Mouse (Mus musculus): ENCODE measurements around the gene Mrpl27. TPM values are rescaled to one million over a fixed set of nuclear protein-coding genes. Genes with fewer than 3 reads are reported as not detected.
A peak's percentile ranks its signal among the peaks of the same experiment; 100 is the strongest.
"Not testable (repeated sequence)": the region's sequence is repeated elsewhere in the genome, so short reads cannot be mapped to it uniquely, and the experiment has no call there.

The Mrpl27 gene
- polyA plus RNA-seq, 1 experiment from 2014 or later, result 157 TPM

GRCm38 (mm10) chr11:94681640-94682039, 28.1 kb downstream of the Mrpl27 start:
- WGBS, result 89% methylated on average over 4 of the region's 4 CpGs
- no peak overlapping the region for H3K4me2 ChIP-seq (ENCODE audit: low read length)

GRCm38 (mm10) chr11:94682427-94682826, 28.9 kb downstream of the Mrpl27 start:
- H3K4me3 ChIP-seq (ENCODE audit: low read length), result no peak overlapping the region
- no peak overlapping the region for H3K4me2 ChIP-seq (ENCODE audit: low read length)
- H3K27ac ChIP-seq (ENCODE audit: low read depth, low read length), result no peak overlapping the region
- no peaks in the 10 kb centered on the region for H3K9me3 ChIP-seq (ENCODE audit: control insufficient read depth, low read length)
- WGBS, result 86% methylated on average over 7 of the region's 7 CpGs
- H3K9ac ChIP-seq (ENCODE audit: low read depth, low read length), result no peak overlapping the region
- H3K36me3 ChIP-seq (ENCODE audit: control insufficient read depth, insufficient read depth, low read length), result no peaks in the 10 kb centered on the region
- peaks cover 4% of the 10 kb centered on the region; the same call in 1 of the 2 replicates for H3K4me1 ChIP-seq (ENCODE audit: control insufficient read depth, insufficient read depth, low read depth, low read length)
- H3K27me3 ChIP-seq (replicated peaks; ENCODE audit: control insufficient read depth, insufficient read depth, low read length), result no peaks in the 10 kb centered on the region
- ATAC-seq, result no peak

More at GRCm38 (mm10) chr11:94681640-94682039, 28.1 kb downstream of the Mrpl27 start:
- Histone ChIP-seq H3K27me3 (replicated peaks; ENCODE audit: control insufficient read depth, insufficient read depth, low read length) (no peaks in the 10 kb centered on the region), H3K4me1 (ENCODE audit: control insufficient read depth, insufficient read depth, low read depth, low read length) (peaks cover 4% of the 10 kb centered on the region), H3K4me3 (ENCODE audit: low read length) (no peak overlapping the region), H3K27ac (ENCODE audit: low read depth, low read length) (no peak overlapping the region), H3K9me3 (ENCODE audit: control insufficient read depth, low read length) (no peaks in the 10 kb centered on the region), H3K36me3 (ENCODE audit: control insufficient read depth, insufficient read depth, low read length) (no peaks in the 10 kb centered on the region), H3K9ac (ENCODE audit: low read depth, low read length) (no peak overlapping the region)
- no peak for ATAC-seq

GRCm38 (mm10) chr11:94687178-94687577, 33.6 kb downstream of the Mrpl27 start:
- H3K9me3 ChIP-seq (ENCODE audit: control insufficient read depth, low read length), result no peaks in the 10 kb centered on the region
- ATAC-seq, result no peak
- 89% methylated on average over 6 of the region's 6 CpGs for WGBS
- H3K36me3 ChIP-seq (ENCODE audit: control insufficient read depth, insufficient read depth, low read length), result no peaks in the 10 kb centered on the region
- no peak overlapping the region for H3K9ac ChIP-seq (ENCODE audit: low read depth, low read length)
- H3K4me2 ChIP-seq (ENCODE audit: low read length), result no peak overlapping the region
- no peaks in the 10 kb centered on the region for H3K27me3 ChIP-seq (replicated peaks; ENCODE audit: control insufficient read depth, insufficient read depth, low read length)
- no peaks in the 10 kb centered on the region for H3K4me1 ChIP-seq (ENCODE audit: control insufficient read depth, insufficient read depth, low read depth, low read length)
- H3K4me3 ChIP-seq (ENCODE audit: low read length), result no peak overlapping the region
- H3K27ac ChIP-seq (ENCODE audit: low read depth, low read length), result no peak overlapping the region

GRCm38 (mm10) chr11:94692502-94692901, 38.9 kb downstream of the Mrpl27 start:
- H3K27ac ChIP-seq (ENCODE audit: low read depth, low read length); ATAC-seq: not testable (repeated sequence)

GRCm38 (mm10) chr11:94695508-94695907, 41.9 kb downstream of the Mrpl27 start:
- H3K27me3 ChIP-seq (replicated peaks; ENCODE audit: control insufficient read depth, insufficient read depth, low read length), result no peaks in the 10 kb centered on the region
- no peak overlapping the region for H3K4me3 ChIP-seq (ENCODE audit: low read length)
- no peak overlapping the region for H3K4me2 ChIP-seq (ENCODE audit: low read length)
- no peaks in the 10 kb centered on the region for H3K9me3 ChIP-seq (ENCODE audit: control insufficient read depth, low read length)
- no peaks in the 10 kb centered on the region for H3K36me3 ChIP-seq (ENCODE audit: control insufficient read depth, insufficient read depth, low read length)
- H3K27ac ChIP-seq (ENCODE audit: low read depth, low read length), result no peak overlapping the region
- 85% methylated on average over 6 of the region's 6 CpGs for WGBS
- ATAC-seq, result no peak
- H3K9ac ChIP-seq (ENCODE audit: low read depth, low read length), result no peak overlapping the region
- H3K4me1 ChIP-seq (ENCODE audit: control insufficient read depth, insufficient read depth, low read depth, low read length), result no peaks in the 10 kb centered on the region

More at GRCm38 (mm10) chr11:94692502-94692901, 38.9 kb downstream of the Mrpl27 start:
- not testable (repeated sequence) for H3K36me3 ChIP-seq (ENCODE audit: control insufficient read depth, insufficient read depth, low read length); H3K4me2 ChIP-seq (ENCODE audit: low read length); H3K27me3 ChIP-seq (replicated peaks; ENCODE audit: control insufficient read depth, insufficient read depth, low read length); H3K9me3 ChIP-seq (ENCODE audit: control insufficient read depth, low read length); H3K9ac ChIP-seq (ENCODE audit: low read depth, low read length); H3K4me3 ChIP-seq (ENCODE audit: low read length); H3K4me1 ChIP-seq (ENCODE audit: control insufficient read depth, insufficient read depth, low read depth, low read length)

GRCm38 (mm10) chr11:94697140-94697539, 43.6 kb downstream of the Mrpl27 start:
- no peak overlapping the region for H3K9ac ChIP-seq (ENCODE audit: low read depth, low read length)
- H3K9me3 ChIP-seq (ENCODE audit: control insufficient read depth, low read length), result no peaks in the 10 kb centered on the region
- H3K4me1 ChIP-seq (ENCODE audit: control insufficient read depth, insufficient read depth, low read depth, low read length), result peaks cover 3% of the 10 kb centered on the region; the same call in 1 of the 2 replicates
- ATAC-seq, result no peak
- no peaks in the 10 kb centered on the region for H3K36me3 ChIP-seq (ENCODE audit: control insufficient read depth, insufficient read depth, low read length)
- WGBS, result 87% methylated on average over 2 of the region's 2 CpGs
- H3K4me2 ChIP-seq (ENCODE audit: low read length), result no peak overlapping the region
- H3K27ac ChIP-seq (ENCODE audit: low read depth, low read length), result no peak overlapping the region
- H3K4me3 ChIP-seq (ENCODE audit: low read length), result no peak overlapping the region
- H3K27me3 ChIP-seq (replicated peaks; ENCODE audit: control insufficient read depth, insufficient read depth, low read length), result no peaks in the 10 kb centered on the region

GRCm38 (mm10) chr11:94697703-94698464, 44.3 kb downstream of the Mrpl27 start:
- Histone ChIP-seq H3K4me1 (ENCODE audit: control insufficient read depth, insufficient read depth, low read depth, low read length) (peaks cover 4% of the 10 kb centered on the region; the same call in 1 of the 2 replicates), H3K36me3 (ENCODE audit: control insufficient read depth, insufficient read depth, low read length) (no peaks in the 10 kb centered on the region), H3K9ac (ENCODE audit: low read depth, low read length) (no peak overlapping the region), H3K27ac (ENCODE audit: low read depth, low read length) (no peak overlapping the region), H3K4me2 (ENCODE audit: low read length) (no peak overlapping the region), H3K4me3 (ENCODE audit: low read length) (no peak overlapping the region), H3K27me3 (replicated peaks; ENCODE audit: control insufficient read depth, insufficient read depth, low read length) (no peaks in the 10 kb centered on the region), H3K9me3 (ENCODE audit: control insufficient read depth, low read length) (no peaks in the 10 kb centered on the region)
- no peak for ATAC-seq
- 40% methylated on average over 13 of the region's 13 CpGs for WGBS

GRCm38 (mm10) chr11:94699399-94699798, 45.8 kb downstream of the Mrpl27 start:
- H3K27me3 ChIP-seq (replicated peaks; ENCODE audit: control insufficient read depth, insufficient read depth, low read length), result no peaks in the 10 kb centered on the region
- no peaks in the 10 kb centered on the region for H3K36me3 ChIP-seq (ENCODE audit: control insufficient read depth, insufficient read depth, low read length)
- no peak overlapping the region for H3K27ac ChIP-seq (ENCODE audit: low read depth, low read length)
- 97% methylated on average over 3 of the region's 3 CpGs for WGBS
- no peak overlapping the region for H3K9ac ChIP-seq (ENCODE audit: low read depth, low read length)
- H3K4me1 ChIP-seq (ENCODE audit: control insufficient read depth, insufficient read depth, low read depth, low read length), result peaks cover 4% of the 10 kb centered on the region; the same call in 1 of the 2 replicates
- ATAC-seq, result no peak
- H3K4me3 ChIP-seq (ENCODE audit: low read length), result no peak overlapping the region
- no peak overlapping the region for H3K4me2 ChIP-seq (ENCODE audit: low read length)
- H3K9me3 ChIP-seq (ENCODE audit: control insufficient read depth, low read length), result no peaks in the 10 kb centered on the region

GRCm38 (mm10) chr11:94701401-94702215, 48.0 kb downstream of the Mrpl27 start:
- Histone ChIP-seq H3K9ac (ENCODE audit: low read depth, low read length) (no peak overlapping the region), H3K27me3 (replicated peaks; ENCODE audit: control insufficient read depth, insufficient read depth, low read length) (no peaks in the 10 kb centered on the region), H3K4me3 (ENCODE audit: low read length) (no peak overlapping the region), H3K27ac (ENCODE audit: low read depth, low read length) (no peak overlapping the region), H3K4me2 (ENCODE audit: low read length) (peak overlapping the region; percentile 16; the same call in 1 of the 2 replicates), H3K4me1 (ENCODE audit: control insufficient read depth, insufficient read depth, low read depth, low read length) (peaks cover 4% of the 10 kb centered on the region; the same call in 1 of the 2 replicates), H3K9me3 (ENCODE audit: control insufficient read depth, low read length) (no peaks in the 10 kb centered on the region), H3K36me3 (ENCODE audit: control insufficient read depth, insufficient read depth, low read length) (no peaks in the 10 kb centered on the region)
- ATAC-seq, result no peak
- WGBS, result 49% methylated on average over 27 of the region's 27 CpGs
